Mouse (Mus musculus) spleen, postnatal 36 days (tissue): ENCODE measurements around the gene Cys1.

Source experiments
- DNase-seq, 2 experiments: peaks; one replicate each; pipeline ENCODE4 v3.0.0; 2022; ENCODE audit warnings: low spot score in 2 of 2, mixed read lengths in 1 of 2

The Cys1 gene

DNA sequence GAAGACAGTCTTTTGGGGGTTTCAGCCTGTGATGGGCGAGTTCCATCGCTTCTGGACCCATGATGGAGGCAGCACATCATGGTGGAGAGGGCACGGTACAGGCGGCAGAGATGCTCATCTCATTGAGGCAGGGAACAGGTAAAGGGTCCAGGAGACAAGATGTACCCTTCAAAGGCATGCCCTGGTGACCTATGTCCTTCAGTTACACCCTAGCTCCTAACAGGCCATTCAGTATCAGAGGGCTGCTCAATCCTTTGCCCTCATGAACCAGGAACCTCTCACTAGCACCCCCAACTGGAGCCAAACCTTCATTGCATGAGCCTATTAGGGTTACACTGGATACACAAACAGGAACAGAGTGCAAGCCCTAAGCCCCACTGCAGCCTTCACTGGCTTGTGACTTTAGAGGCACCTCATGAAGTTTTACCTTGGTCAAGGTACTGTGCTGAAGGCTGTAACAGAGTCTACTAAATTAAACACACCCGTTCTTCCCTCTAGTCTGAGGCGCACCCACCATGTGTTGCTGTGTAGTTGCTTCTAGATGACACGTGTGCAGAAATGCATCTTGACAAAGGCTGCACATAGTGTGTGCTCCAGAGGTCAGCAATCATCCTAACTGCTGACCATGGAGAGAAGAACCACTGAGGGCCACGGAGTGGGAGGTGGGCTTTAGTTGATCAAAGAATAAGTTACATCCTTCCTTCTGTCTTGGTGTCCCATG is 16.0 kb upstream of the Cys1 start:
- no peak for DNase-seq

DNA sequence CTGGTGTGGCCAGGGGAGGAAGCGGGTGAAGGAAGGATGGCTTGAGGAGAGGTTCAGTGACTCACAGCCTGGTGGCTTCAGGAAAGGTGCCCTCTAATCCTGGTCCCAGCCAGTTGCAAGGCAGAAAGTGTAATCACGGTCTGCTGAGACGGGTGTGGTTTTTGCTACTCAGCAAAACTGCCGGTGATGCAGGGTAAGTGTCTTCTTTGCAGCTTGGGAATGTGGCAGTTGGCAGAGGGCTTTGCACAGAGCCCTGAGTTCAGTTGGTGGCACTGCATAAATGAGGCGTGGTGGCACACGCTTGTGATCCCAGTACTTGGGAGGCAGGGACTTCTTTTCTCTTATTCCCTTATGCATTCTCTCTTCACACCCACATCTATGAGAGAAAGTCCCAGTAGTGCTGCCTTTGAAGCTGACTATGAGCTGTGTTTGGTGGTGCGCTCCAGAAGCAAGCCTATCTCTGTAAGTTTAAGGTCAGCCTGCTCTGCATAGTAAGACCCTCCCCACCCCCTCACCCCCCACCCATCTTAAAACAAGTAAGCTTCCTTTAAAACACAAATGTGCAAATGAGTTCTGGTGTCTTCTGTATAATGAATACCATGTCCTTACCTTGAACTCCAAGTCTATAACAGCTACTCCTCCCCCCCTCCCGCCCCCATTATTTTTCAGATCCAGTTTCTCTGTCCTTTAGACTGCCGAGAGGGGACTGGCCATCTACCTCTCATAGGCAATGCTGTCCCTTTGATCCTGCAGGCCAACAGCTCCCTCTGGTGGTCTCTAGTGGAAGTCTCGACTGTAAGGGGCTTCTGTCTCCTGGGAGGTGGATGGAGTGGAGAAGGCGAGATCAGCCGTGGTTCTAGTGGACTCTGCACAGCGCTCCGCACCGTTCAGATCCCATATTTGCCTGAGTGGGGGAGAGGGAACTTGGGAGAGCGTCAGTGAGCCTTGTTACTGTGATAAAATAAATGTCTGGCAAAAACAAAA is 15.2 kb upstream of the Cys1 start:
- peak; percentile 66 to 74 for DNase-seq

- no peak for DNase-seq
Observed at GRCm38 (mm10) chr12:24690351-24690750, 8.7 kb upstream of the Cys1 start.

DNA sequence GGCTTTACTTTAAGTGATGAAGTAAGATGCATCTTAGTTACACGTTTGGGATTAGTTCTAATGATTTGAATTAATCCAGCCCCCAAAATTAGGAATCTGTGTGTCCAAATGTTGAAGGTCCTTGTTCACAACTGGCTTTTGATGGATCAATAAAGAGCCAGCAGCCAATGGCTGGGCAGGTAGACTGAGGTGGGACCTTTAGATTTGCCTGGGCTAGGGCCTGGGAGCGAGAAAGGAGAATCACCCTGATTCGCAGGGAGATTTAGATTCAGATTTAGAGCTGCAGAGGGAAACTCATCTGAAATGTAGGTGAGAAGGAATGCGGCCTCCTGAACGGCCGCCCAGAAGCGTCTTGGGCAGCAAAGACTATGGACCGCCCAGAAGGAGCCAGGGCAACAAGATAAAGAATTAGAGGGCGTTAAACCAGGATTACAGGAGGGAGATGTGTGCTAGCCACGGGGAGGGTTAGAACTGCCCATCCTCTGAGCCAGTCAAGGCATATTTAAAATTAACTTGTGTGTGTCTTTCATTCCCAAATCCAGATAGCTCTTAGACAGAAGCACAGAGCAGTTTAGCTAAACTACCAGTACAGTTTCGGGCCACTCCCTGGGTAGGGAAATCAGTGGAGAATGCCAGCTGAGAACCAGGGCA is 5.2 kb upstream of the Cys1 start:
- DNase-seq: no peak

GRCm38 (mm10) chr12:24686038-24686695 is 4.6 kb upstream of the Cys1 start:
- no peak for DNase-seq

DNA sequence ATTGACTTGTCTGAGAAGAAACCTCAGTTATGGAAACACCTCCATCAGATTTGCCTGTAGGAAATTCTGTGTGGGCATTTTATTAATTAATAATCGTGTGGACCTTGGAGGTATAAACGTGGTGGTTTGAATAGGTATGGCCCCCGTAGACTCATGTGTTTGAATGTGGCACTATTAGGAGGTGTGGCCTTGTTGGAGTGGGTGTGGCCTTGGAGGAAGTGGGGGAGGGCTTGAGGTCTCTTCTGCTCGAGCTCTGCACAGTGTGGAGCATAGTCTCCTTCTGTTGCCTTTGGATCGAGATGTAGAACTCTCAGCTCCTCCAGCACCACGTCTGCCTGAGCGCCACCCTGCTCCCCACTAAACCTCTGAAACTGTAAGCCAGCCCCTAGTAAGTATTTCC is 1.8 kb upstream of the Cys1 start:
- DNase-seq: no peak

GRCm38 (mm10) chr12:24682563-24682962 is 950 bp upstream of the Cys1 start:
- DNase-seq: no peak

DNA sequence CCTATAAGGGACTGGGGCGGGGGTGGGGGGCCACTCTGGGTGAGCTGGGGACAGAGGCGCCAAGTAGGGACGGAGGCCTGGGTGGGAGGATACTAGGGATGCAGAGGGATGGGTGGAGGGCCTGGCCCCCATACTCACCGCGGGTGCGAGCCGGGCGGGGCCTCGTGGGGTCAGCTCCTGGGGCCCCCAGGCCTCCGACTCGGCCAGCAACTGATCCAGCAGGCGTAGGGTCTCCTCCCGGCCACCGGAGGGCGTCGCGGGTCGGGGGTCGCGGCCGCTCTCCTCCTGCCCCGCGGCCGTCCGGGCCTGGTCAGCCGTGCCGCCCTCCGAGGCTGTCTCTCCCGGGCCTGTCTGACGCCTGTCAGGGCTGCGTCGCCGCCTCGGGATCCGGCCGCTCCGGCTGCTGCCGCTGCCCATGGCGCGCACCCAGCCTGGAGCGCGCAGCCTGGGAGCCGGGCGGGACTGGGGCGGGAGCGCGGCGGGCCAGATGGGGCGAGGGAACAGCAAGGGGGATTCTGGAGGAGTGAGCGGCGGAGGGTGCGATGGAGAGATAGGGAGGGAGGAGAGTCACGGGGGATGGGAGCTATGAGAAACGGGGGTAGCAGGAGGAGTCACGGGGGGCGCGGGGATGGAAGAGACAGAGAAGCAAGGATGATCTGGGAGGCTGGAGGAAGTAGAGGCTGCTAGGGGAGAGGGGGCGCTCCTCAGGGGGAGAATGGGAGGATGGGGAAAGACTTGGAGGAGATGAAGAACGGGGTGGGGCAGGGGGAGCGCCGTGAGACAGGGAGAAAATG is 924 bp downstream of the Cys1 start:
- no peak for DNase-seq

GRCm38 (mm10) chr12:24680096-24680491 is 1.5 kb downstream of the Cys1 start:
- DNase-seq: no peak

DNA sequence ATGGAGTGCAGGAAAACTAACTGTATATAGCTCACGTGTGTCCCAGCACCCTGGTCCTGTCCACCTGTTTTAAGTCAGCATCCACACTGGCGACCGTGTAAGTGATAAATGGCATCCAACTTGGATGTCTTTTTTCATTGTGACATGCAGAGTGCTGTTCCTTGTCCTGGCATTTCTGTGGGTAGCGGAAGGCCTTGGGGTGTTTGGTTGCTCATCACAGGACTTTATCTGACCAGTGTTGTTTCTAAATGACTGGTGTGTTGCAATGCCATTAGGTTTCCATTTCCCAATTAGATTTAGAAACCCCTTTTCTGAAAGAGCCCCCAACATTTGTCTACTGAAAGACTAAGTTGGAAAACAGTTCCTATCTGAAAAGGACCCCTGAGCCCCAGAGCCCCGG is 19.5 kb downstream of the Cys1 start:
- DNase-seq: no peak

- no peak for DNase-seq
Observed at GRCm38 (mm10) chr12:24661100-24661499, 20.5 kb downstream of the Cys1 start.

DNA sequence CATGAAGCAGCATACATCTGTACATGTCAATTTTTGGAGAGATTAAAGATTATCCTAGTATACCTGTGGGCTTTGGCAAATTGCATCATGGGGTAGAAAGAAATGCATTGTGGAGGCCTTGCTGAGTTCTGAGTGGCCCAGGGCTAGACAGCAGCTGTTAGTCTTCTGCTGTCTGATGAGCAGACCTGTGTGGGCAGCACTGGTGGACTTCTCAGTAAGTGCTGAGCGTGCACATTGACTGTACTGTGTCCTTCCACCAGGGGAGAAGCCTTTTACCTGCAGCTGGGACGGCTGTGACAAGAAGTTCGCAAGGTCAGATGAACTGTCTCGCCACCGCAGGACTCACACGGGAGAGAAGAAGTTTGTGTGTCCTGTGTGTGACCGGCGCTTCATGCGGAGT is 21.7 kb downstream of the Cys1 start:
- no peak for DNase-seq

DNA sequence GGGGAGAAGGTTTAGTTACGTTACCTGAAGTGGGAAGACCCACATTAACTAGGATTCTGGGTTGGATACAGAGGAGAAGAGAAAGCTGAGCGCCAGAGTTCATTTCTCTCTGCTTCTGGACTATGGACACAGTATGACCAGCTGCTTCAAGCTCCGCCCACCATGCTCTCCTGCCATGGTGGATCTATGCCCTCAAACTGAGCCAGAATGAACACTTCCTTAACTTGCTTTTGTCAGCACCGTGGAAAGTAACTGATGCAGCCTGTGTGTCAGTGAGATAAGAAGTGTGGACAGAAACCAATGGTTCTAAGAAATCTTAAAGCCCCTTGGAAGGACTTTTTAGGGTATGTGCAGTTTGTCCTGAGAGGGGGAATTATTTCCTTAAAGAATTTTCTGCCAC is 22.6 kb downstream of the Cys1 start:
- no peak for DNase-seq

DNA sequence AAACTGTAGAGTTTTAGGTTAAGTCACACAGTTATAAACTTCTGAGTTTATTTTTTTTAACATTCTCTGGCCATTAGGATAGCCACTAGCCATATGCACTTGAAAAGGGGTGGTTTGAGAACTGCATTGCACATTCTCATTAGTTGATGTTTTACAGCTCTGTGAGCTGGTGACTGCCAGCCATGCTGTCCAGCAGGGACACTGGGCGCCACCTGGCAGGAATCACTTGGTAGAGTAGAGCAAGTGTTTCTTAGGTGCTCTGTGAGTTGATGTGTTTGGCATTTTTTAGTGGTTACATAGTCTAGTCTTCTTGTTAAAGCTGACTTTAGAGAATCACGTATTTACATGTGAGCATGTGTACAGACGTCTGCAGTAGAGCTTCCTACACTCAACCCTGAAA is 25.2 kb downstream of the Cys1 start:
- DNase-seq: no peak

GRCm38 (mm10) chr12:24654065-24654862 is 27.3 kb downstream of the Cys1 start:
- no peak for DNase-seq

- peak; percentile 91 to 96 for DNase-seq
Observed at GRCm38 (mm10) chr12:24651642-24652342, 29.8 kb downstream of the Cys1 start.

DNA sequence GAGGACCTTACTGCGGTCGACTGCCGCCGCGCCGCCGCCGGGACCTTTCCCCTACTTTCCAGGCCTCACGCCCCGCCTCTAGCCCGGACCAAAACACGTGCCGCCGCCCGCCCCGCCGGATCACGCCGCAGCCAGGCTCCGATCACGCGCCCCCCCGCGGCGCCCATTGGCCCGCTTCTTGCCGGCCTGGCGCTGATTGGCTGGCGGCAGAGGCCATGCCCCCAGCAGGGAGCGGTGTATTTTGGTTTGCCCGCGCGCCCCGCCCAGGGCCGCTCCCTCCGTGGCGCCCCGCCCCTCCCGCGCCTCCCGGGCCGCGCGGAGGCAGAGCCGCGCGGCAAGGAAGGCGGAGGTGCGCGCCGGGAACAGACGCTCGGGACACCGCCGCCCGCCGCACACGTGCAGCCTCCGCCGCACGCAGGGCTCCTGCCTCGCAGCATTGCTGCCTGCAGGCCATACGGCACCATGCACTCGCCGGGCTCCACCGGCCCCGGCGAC is 30.5 kb downstream of the Cys1 start, which contains the start of gene Klf11:
TSS of gene Klf11 (plus strand) at position 212 of the 495 bp plus-strand sequence.
- peak; percentile 96 to 97 for DNase-seq

GRCm38 (mm10) chr12:24650415-24651062 is 31.1 kb downstream of the Cys1 start:
- DNase-seq: peak in 1 of 2 experiments; percentile 22

DNA sequence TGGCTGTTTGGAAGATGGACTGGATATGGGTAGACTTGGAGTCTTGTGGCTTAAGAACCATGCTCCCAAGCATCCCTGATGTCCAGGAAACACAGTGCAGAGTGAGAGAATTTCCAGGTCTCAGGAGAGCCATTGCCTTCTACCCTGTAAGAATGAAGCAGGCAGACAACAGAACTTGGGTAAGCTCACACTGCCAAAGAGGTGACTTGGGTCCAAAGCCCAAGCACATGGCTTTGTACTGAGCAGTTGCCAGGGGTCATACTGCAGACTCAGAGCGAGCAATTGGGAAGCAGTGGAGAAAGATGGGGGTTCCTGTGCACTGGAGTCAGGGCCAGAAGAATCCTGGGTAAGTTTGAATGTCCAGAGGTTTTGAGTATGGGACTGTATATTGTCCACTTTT is 33.5 kb downstream of the Cys1 start:
- no peak for DNase-seq
